Mouse (Mus musculus): Measurements from ENCODE around the gene Fam149b. TPM values are rescaled to one million over a fixed set of nuclear protein-coding genes. Genes with fewer than 3 reads are reported as not detected.

Fam149b gene
- total and polyA plus RNA-seq, 2 experiments from 2014 or later, result 16.5 to 43.7 TPM

DNA sequence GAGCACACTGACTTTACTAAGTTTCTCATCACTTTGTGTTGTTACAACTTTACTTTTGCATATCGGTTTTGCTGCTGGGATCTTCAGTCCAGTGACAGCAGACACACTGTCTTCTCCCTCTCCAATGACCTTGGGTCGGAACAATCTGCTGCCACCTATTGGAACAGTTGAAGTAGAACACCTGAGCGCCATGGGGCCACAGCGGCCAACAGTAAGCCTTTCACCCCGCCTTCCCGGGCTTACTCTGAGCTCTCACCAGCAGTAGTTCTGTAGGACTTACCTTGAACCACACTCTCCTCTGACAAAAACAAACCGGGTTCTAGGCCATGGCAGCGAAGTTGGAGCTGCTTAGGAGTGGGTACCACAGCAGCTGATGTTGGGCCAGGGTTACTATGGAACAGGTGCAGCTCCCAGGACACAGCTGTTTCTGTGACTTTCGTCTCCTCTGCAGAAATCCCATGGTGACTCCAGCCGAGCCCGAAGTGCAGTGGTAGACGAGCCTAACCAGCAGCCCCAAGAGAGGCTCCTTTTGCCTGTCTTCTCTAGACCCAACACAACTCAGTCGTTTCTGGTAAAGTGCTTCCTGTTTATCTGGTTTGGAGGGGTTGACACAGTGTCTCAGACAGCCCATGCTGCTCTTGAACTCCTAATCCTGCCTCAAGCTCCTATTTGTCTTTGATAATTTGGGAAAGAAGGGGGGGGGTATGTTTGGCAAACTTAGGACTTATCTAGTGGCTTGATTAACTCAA, 30.5 kb downstream of the Fam149b start:
- Histone ChIP-seq H3K36me3 (replicated peaks; ENCODE audit: control insufficient read depth, insufficient read depth, low read length) (peaks cover 47% of the 10 kb centered on the region), H3K27me3 (ENCODE audit: control insufficient read depth, insufficient read depth, low read length) (no peaks in the 10 kb centered on the region), H3K27ac (ENCODE audit: low read depth) (peak overlapping the region; percentile 39; the same call in 1 of the 2 replicates), H3K9me3 (replicated peaks; ENCODE audit: control insufficient read depth, low read length) (no peaks in the 10 kb centered on the region), H3K4me1 (ENCODE audit: control insufficient read depth, insufficient read depth) (peaks cover 4% of the 10 kb centered on the region; the same call in 1 of the 2 replicates), H3K4me2 (ENCODE audit: low read depth, low read length) (peak overlapping the region; percentile 15; the same call in 1 of the 2 replicates), H3K9ac (replicated peaks; ENCODE audit: low read depth, low read length) (no peak overlapping the region), H3K4me3 (ENCODE audit: low read depth, low read length) (no peak overlapping the region)
- TF ChIP-seq CTCF (IDR thresholded peaks at IDR 0.05; ENCODE audit: low read depth) (peak; percentile 73), EP300 (IDR thresholded peaks at IDR 0.05; ENCODE audit: low read depth) (no peak)
- DNase-seq (ENCODE audit: low spot score), result peak; percentile 81
- 33% methylated on average over 13 of the region's 13 CpGs for WGBS
- peak; percentile 88 for ATAC-seq (ENCODE audit: insufficient read depth, low read depth)

DNA sequence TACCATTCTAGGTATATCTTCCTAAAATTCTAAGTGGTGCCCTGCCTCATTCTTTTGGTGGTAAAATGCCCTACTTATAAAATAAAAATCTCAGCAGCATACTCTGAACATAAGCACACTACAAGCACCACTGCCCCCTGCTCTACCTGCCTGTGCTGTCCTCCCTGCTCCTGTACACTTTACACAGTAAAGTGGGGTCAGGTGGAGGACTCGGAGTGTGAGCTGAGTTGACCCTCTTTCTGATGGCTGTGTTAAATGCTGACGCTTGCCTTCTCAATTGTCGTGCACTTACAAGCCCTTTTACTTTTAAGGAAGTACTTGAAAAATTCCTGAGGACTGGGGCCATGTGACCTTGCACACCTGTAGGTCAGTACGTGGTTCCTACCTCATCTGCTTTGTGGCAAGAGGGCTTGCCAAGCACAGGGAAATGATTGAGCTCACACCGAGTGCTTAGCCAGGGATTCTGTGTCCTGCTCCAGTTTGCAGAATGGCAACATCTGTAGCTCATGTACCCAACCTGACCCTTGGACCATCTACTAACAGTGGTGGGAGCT, 31.2 kb downstream of the Fam149b start:
- DNase-seq (ENCODE audit: low spot score), result no peak
- ATAC-seq (ENCODE audit: insufficient read depth, low read depth), result no peak
- Histone ChIP-seq H3K4me3 (ENCODE audit: low read depth, low read length) (no peak overlapping the region), H3K27me3 (ENCODE audit: control insufficient read depth, insufficient read depth, low read length) (no peaks in the 10 kb centered on the region), H3K4me1 (ENCODE audit: control insufficient read depth, insufficient read depth) (peaks cover 4% of the 10 kb centered on the region; the same call in 1 of the 2 replicates), H3K4me2 (ENCODE audit: low read depth, low read length) (no peak overlapping the region), H3K36me3 (replicated peaks; ENCODE audit: control insufficient read depth, insufficient read depth, low read length) (peaks cover 47% of the 10 kb centered on the region), H3K27ac (ENCODE audit: low read depth) (no peak overlapping the region), H3K9me3 (replicated peaks; ENCODE audit: control insufficient read depth, low read length) (no peaks in the 10 kb centered on the region), H3K9ac (replicated peaks; ENCODE audit: low read depth, low read length) (no peak overlapping the region)
- WGBS, result 79% methylated on average over 5 of the region's 5 CpGs
- no peak for TF ChIP-seq EP300 (IDR thresholded peaks at IDR 0.05; ENCODE audit: low read depth)
- no peak for TF ChIP-seq CTCF (IDR thresholded peaks at IDR 0.05; ENCODE audit: low read depth)

DNA sequence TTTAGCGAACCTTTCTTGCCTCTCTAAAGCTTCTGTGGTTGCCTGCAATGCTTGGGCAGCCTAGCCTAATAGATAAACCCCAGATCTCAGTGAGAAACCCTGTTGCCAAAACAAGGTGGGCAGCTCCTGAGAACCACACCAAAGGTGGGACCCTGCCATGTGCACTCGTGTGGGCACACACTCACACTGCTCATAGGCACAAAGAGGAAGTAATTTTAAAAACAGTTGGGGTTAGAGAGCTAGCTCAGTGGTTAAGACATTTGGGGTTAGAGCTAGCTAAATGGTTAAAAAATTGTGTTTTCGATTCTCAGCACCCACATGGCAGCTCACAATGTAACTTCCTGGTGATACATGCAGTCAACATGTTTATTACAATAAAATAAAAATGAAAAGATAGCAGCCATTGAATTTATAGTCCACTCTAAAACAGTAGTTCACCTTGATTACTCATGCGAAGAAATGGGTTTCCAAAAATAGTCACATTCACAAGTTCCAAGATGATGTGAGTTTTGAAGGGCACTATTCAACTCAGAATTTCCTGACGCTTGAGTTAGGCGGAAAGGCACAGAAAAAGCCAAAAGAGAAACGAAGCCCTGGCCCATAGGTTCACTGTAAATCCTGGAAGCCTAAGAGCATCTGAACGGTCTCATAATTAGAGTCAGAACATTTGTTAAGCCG, 31.9 kb downstream of the Fam149b start:
- no peaks in the 10 kb centered on the region for H3K9me3 ChIP-seq (replicated peaks; ENCODE audit: control insufficient read depth, low read length)
- H3K4me3 ChIP-seq (ENCODE audit: low read depth, low read length), result no peak overlapping the region
- H3K27me3 ChIP-seq (ENCODE audit: control insufficient read depth, insufficient read depth, low read length), result no peaks in the 10 kb centered on the region
- TF ChIP-seq CTCF (IDR thresholded peaks at IDR 0.05; ENCODE audit: low read depth) (no peak), EP300 (IDR thresholded peaks at IDR 0.05; ENCODE audit: low read depth) (no peak)
- H3K9ac ChIP-seq (replicated peaks; ENCODE audit: low read depth, low read length), result no peak overlapping the region
- WGBS, result 81% methylated on average over 9 of the region's 9 CpGs
- H3K4me1 ChIP-seq (ENCODE audit: control insufficient read depth, insufficient read depth), result peaks cover 4% of the 10 kb centered on the region; the same call in 1 of the 2 replicates
- no peak overlapping the region for H3K4me2 ChIP-seq (ENCODE audit: low read depth, low read length)
- peaks cover 48% of the 10 kb centered on the region for H3K36me3 ChIP-seq (replicated peaks; ENCODE audit: control insufficient read depth, insufficient read depth, low read length)
- no peak for ATAC-seq (ENCODE audit: insufficient read depth, low read depth)
- DNase-seq (ENCODE audit: low spot score), result no peak
- no peak overlapping the region for H3K27ac ChIP-seq (ENCODE audit: low read depth)

DNA sequence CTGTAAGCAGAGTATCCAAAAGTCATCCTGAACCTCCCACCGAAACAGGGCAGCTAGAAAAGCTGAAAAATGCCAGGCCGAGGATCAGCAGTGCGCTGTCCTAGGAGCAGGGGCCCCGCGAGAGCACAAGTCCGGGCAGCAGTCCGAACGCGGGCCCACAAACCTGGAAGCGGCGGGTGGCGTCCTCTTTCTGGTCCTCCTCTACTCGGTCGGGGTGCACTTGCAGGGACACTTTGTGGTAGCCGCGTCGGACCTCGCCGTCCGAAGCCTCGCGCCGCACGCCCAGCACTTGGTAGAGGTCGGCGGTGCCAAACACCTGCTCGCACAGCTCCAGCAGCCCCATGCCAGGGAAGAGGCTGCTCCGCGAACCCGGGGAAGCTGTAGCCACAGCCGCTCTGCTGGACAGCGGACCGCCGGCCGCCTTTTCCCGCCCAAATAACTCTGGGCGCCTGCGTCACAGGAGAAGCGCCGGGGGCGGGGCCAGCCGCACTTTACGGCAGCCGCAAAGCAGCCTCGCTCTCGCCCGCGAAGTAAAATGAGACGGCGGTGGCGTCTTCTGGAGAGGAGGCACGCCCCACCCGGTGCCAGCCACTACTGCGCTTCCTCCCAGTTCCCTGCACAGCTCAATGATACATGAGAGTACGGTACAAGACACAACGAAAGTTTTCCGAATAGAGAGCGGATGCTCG, 40.6 kb downstream of the Fam149b start, which contains the start of gene Dnajc9:
Dnajc9 (minus strand) TSS at position 470 of the 689 bp plus-strand sequence.
- H3K4me1 ChIP-seq (ENCODE audit: control insufficient read depth, insufficient read depth), result peaks cover 26% of the 10 kb centered on the region
- H3K4me2 ChIP-seq (ENCODE audit: low read depth, low read length), result peak within 1 kb of the TSS; percentile 95
- under 1% methylated on average over 59 of the region's 59 CpGs for WGBS
- H3K9ac ChIP-seq (replicated peaks; ENCODE audit: low read depth, low read length), result peak within 1 kb of the TSS; percentile 58
- no peaks in the 10 kb centered on the region for H3K9me3 ChIP-seq (replicated peaks; ENCODE audit: control insufficient read depth, low read length)
- no peaks in the 10 kb centered on the region for H3K27me3 ChIP-seq (ENCODE audit: control insufficient read depth, insufficient read depth, low read length)
- ATAC-seq (ENCODE audit: insufficient read depth, low read depth) (peak; percentile 55), DNase-seq (ENCODE audit: low spot score) (peak; percentile 92)
- peak within 1 kb of the TSS; percentile 76 for H3K27ac ChIP-seq (ENCODE audit: low read depth)
- peak within 1 kb of the TSS; percentile 67 for H3K4me3 ChIP-seq (ENCODE audit: low read depth, low read length)
- no peak for TF ChIP-seq CTCF (IDR thresholded peaks at IDR 0.05; ENCODE audit: low read depth)
- TF ChIP-seq EP300 (IDR thresholded peaks at IDR 0.05; ENCODE audit: low read depth), result no peak
- peaks cover 29% of the 10 kb centered on the region for H3K36me3 ChIP-seq (replicated peaks; ENCODE audit: control insufficient read depth, insufficient read depth, low read length)

DNA sequence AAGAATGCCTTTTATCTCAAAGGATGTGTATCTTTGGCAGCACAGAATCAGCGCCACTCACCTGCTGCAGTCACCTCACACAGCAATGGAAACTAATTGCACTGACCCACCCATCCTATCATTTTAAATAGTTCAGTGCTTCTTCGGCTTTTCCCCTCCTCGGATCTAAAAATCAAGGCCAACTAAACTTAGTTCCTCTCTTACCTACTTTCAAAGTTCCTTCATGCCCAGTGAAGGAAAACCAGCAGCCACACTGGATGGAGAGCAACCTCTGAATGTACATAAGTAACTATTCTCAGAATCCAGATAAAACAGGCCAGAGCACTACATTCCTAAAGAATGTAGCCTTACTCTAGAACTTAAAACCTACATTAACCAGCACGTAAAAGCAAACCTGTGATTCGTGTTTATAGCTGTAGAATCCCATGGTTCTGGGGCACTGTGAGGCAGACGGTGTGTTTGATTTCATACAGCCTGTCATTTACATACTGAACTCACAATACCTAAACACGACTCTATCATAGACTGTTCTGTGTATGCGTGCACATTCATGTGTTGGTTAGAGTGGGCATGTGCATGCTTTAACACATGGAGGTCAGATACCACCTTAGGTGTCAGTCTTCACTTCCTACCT, 41.6 kb downstream of the Fam149b start:
- 85% methylated on average over 8 of the region's 8 CpGs for WGBS
- no peak for DNase-seq (ENCODE audit: low spot score)
- no peak for ATAC-seq (ENCODE audit: insufficient read depth, low read depth)
- H3K27me3 ChIP-seq (ENCODE audit: control insufficient read depth, insufficient read depth, low read length), result no peaks in the 10 kb centered on the region
- H3K27ac ChIP-seq (ENCODE audit: low read depth), result peak overlapping the region; percentile 76
- peaks cover 22% of the 10 kb centered on the region for H3K36me3 ChIP-seq (replicated peaks; ENCODE audit: control insufficient read depth, insufficient read depth, low read length)
- peak overlapping the region; percentile 53; the same call in 1 of the 2 replicates for H3K9ac ChIP-seq (replicated peaks; ENCODE audit: low read depth, low read length)
- peak overlapping the region; percentile 95 for H3K4me2 ChIP-seq (ENCODE audit: low read depth, low read length)
- peaks cover 26% of the 10 kb centered on the region for H3K4me1 ChIP-seq (ENCODE audit: control insufficient read depth, insufficient read depth)
- peak overlapping the region; percentile 67 for H3K4me3 ChIP-seq (ENCODE audit: low read depth, low read length)
- no peaks in the 10 kb centered on the region for H3K9me3 ChIP-seq (replicated peaks; ENCODE audit: control insufficient read depth, low read length)
- TF ChIP-seq CTCF (IDR thresholded peaks at IDR 0.05; ENCODE audit: low read depth), result no peak
- no peak for TF ChIP-seq EP300 (IDR thresholded peaks at IDR 0.05; ENCODE audit: low read depth)
